Mouse (Mus musculus) liver, adult 2 months (tissue): ENCODE results near the gene Slc22a17.

Experiments used
- CTCF ChIP-seq: fragments of 200-500 bp; IDR thresholded peaks from 2 replicates; pipeline ENCODE4 v1.5.1; 2011; ENCODE audit warnings: low read depth, low read length, control low read depth
- POLR2A ChIP-seq: fragments of 200-500 bp; IDR thresholded peaks from 2 replicates; pipeline ENCODE4 v1.6.1; 2011; ENCODE audit warnings: low read length, control low read depth; ENCODE audit not compliant: insufficient read depth; ENCODE audit errors: extremely low read depth

GRCm38 (mm10) chr14:54951587-54951986, 38.7 kb upstream of the Slc22a17 start:
- TF ChIP-seq POLR2A (no peak), CTCF (no peak)
